Mouse (Mus musculus) erythroid progenitor cell, adult 5-6 weeks (primary cell): ENCODE measurements around the gene Stxbp1. TPM values are rescaled to one million over a fixed set of nuclear protein-coding genes. Genes with fewer than 3 reads are reported as not detected.

Source experiments
- total RNA-seq, 2 experiments: library from RNA; stranded (forward) in 1 of 2; stranded (reverse) in 1 of 2; fragments of 150-400 nt in 1 of 2; fragments of 186-747, 209-891 nt in 1 of 2; gene quantifications; 2 replicates each; pipeline versions ENCODE4 v1.2.3 to v1.2.4; 2015 to 2017; ENCODE audit warnings: low replicate concordance in 2 of 2

Gene Stxbp1
- total RNA-seq, 2 experiments from 2014 or later, result 0.61 to 0.84 TPM

Other genes with a start within 250 kb of the Stxbp1 start
- gene St6galnac6, start 247.5 kb downstream of the Stxbp1 start, total RNA-seq (2015; ENCODE audit: low replicate concordance), result not detected in 2 replicates
- gene St6galnac6, start 247.5 kb downstream of the Stxbp1 start, total RNA-seq (2017; ENCODE audit: low replicate concordance), result 0.64 and 3.9 TPM in 2 replicates
- 0.84 TPM in 1 of 2 replicates, not detected in the other for gene Ak1, start 225.5 kb downstream of the Stxbp1 start, total RNA-seq (2015; ENCODE audit: low replicate concordance)
- not detected in 2 replicates for gene Ak1, start 225.5 kb downstream of the Stxbp1 start, total RNA-seq (2017; ENCODE audit: low replicate concordance)
- 5.4 and 15.5 TPM in 2 replicates for gene Eng, start 200.7 kb downstream of the Stxbp1 start, total RNA-seq (2015; ENCODE audit: low replicate concordance)
- gene Eng, start 200.7 kb downstream of the Stxbp1 start, total RNA-seq (2017; ENCODE audit: low replicate concordance), result 0.64 and 1.4 TPM in 2 replicates
- not detected in 2 replicates for gene Fpgs, start 143.1 kb downstream of the Stxbp1 start, total RNA-seq (2015; ENCODE audit: low replicate concordance)
- 1.5 and 3.7 TPM in 2 replicates for gene Fpgs, start 143.1 kb downstream of the Stxbp1 start, total RNA-seq (2017; ENCODE audit: low replicate concordance)
- gene Cdk9, start 134.2 kb downstream of the Stxbp1 start, total RNA-seq (2015; ENCODE audit: low replicate concordance), result 17.2 and 33.9 TPM in 2 replicates
- gene Cdk9, start 134.2 kb downstream of the Stxbp1 start, total RNA-seq (2017; ENCODE audit: low replicate concordance), result 26.2 and 29.3 TPM in 2 replicates
- gene Sh2d3c, start 126.2 kb downstream of the Stxbp1 start, total RNA-seq (2015; ENCODE audit: low replicate concordance), result 8.6 and 10.5 TPM in 2 replicates
- 1.5 and 3.3 TPM in 2 replicates for gene Sh2d3c, start 126.2 kb downstream of the Stxbp1 start, total RNA-seq (2017; ENCODE audit: low replicate concordance)
- gene 6330409D20Rik, start 106.2 kb downstream of the Stxbp1 start, total RNA-seq (2015; ENCODE audit: low replicate concordance), result not detected in 2 replicates
- gene 6330409D20Rik, start 106.2 kb downstream of the Stxbp1 start, total RNA-seq (2017; ENCODE audit: low replicate concordance), result not detected in 2 replicates
- 2.9 and 4.2 TPM in 2 replicates for gene Tor2a, start 90.0 kb downstream of the Stxbp1 start, total RNA-seq (2015; ENCODE audit: low replicate concordance)
- gene Tor2a, start 90.0 kb downstream of the Stxbp1 start, total RNA-seq (2017; ENCODE audit: low replicate concordance), result 0.91 and 4.5 TPM in 2 replicates
- 1.3 TPM in 1 of 2 replicates, not detected in the other for gene Ttc16, start 71.6 kb downstream of the Stxbp1 start, total RNA-seq (2015; ENCODE audit: low replicate concordance)
- not detected in 2 replicates for gene Ttc16, start 71.6 kb downstream of the Stxbp1 start, total RNA-seq (2017; ENCODE audit: low replicate concordance)
- 2.2 TPM in 1 of 2 replicates, not detected in the other for gene Ptrh1, start 71.5 kb downstream of the Stxbp1 start, total RNA-seq (2015; ENCODE audit: low replicate concordance)
- gene Ptrh1, start 71.5 kb downstream of the Stxbp1 start, total RNA-seq (2017; ENCODE audit: low replicate concordance), result 11.3 TPM in 1 of 2 replicates, not detected in the other
- gene Cfap157, start 62.8 kb downstream of the Stxbp1 start, total RNA-seq (2015; ENCODE audit: low replicate concordance), result not detected in 2 replicates
- not detected in 2 replicates for gene Cfap157, start 62.8 kb downstream of the Stxbp1 start, total RNA-seq (2017; ENCODE audit: low replicate concordance)
- 2.2 and 8.8 TPM in 2 replicates for gene Fam129b, start 28.9 kb upstream of the Stxbp1 start, total RNA-seq (2015; ENCODE audit: low replicate concordance)
- gene Fam129b, start 28.9 kb upstream of the Stxbp1 start, total RNA-seq (2017; ENCODE audit: low replicate concordance), result 5.0 and 11.5 TPM in 2 replicates
- 414 and 420 TPM in 2 replicates for gene Rpl12, start 114.3 kb upstream of the Stxbp1 start, total RNA-seq (2015; ENCODE audit: low replicate concordance)
- 266 and 285 TPM in 2 replicates for gene Rpl12, start 114.3 kb upstream of the Stxbp1 start, total RNA-seq (2017; ENCODE audit: low replicate concordance)
- 3.8 TPM in 1 of 2 replicates, not detected in the other for gene Lrsam1, start 114.4 kb upstream of the Stxbp1 start, total RNA-seq (2015; ENCODE audit: low replicate concordance)
- gene Lrsam1, start 114.4 kb upstream of the Stxbp1 start, total RNA-seq (2017; ENCODE audit: low replicate concordance), result 0.30 and 1.0 TPM in 2 replicates
- 1.3 and 2.2 TPM in 2 replicates for gene Slc2a8, start 134.8 kb upstream of the Stxbp1 start, total RNA-seq (2015; ENCODE audit: low replicate concordance)
- 1.0 and 2.0 TPM in 2 replicates for gene Slc2a8, start 134.8 kb upstream of the Stxbp1 start, total RNA-seq (2017; ENCODE audit: low replicate concordance)